Mouse (Mus musculus) cerebellum, adult 2 months (tissue): Measurements from ENCODE around the gene Nfatc2.

Experiments used
- CTCF ChIP-seq: fragments of 200-500 bp; IDR thresholded peaks from 2 replicates; pipeline ENCODE4 v1.5.1; 2011; ENCODE audit warnings: low read depth, mild to moderate bottlenecking, control low read depth, low read length, moderate library complexity, borderline replicate concordance; ENCODE audit not compliant: insufficient read depth
- POLR2A ChIP-seq: fragments of 200-500 bp; IDR thresholded peaks from 2 replicates; pipeline ENCODE4 v1.6.1; 2011; ENCODE audit warnings: low read length, control low read depth, borderline replicate concordance; ENCODE audit not compliant: insufficient read depth

GRCm38 (mm10) chr2:168458583-168458982 is 142.9 kb downstream of the Nfatc2 start:
- TF ChIP-seq CTCF: no peak
- no peak for TF ChIP-seq POLR2A
